Mouse (Mus musculus): ENCODE results near the gene Sirt4. TPM values are rescaled to one million over a fixed set of nuclear protein-coding genes. Genes with fewer than 3 reads are reported as not detected.
"Not testable (repeated sequence)": the region's sequence is repeated elsewhere in the genome, so short reads cannot be mapped to it uniquely, and the experiment has no call there.

The Sirt4 gene
- polyA plus RNA-seq, 1 experiment from 2014 or later, result 27.5 TPM

- 85% methylated on average over 3 of the region's 3 CpGs for WGBS
- ATAC-seq (ENCODE audit: low FRiP score, low TSS enrichment), result not testable (repeated sequence)
Measured at GRCm38 (mm10) chr5:115495618-115496017, 11.1 kb upstream of the Sirt4 start.

GRCm38 (mm10) chr5:115493441-115493840 is 8.9 kb upstream of the Sirt4 start:
- Histone ChIP-seq H3K4me3 (ENCODE audit: low read length) (no peak overlapping the region), H3K27ac (ENCODE audit: low read length) (no peak overlapping the region), H3K27me3 (ENCODE audit: insufficient read depth, low read length) (no peaks in the 10 kb centered on the region), H3K36me3 (ENCODE audit: insufficient read depth, low read length) (no peaks in the 10 kb centered on the region), H3K4me1 (ENCODE audit: insufficient read depth, low read length) (peaks cover 24% of the 10 kb centered on the region), H3K9ac (replicated peaks; ENCODE audit: low read length) (no peak overlapping the region), H3K4me2 (replicated peaks; ENCODE audit: low read depth, low read length) (no peak overlapping the region), H3K9me3 (ENCODE audit: low read length) (no peaks in the 10 kb centered on the region)
- WGBS, result 56% methylated on average over 5 of the region's 5 CpGs
- no peak for ATAC-seq (ENCODE audit: low FRiP score, low TSS enrichment)

More at GRCm38 (mm10) chr5:115495618-115496017, 11.1 kb upstream of the Sirt4 start:
- H3K9ac ChIP-seq (replicated peaks; ENCODE audit: low read length); H3K36me3 ChIP-seq (ENCODE audit: insufficient read depth, low read length); H3K9me3 ChIP-seq (ENCODE audit: low read length); H3K4me3 ChIP-seq (ENCODE audit: low read length); H3K27me3 ChIP-seq (ENCODE audit: insufficient read depth, low read length); H3K27ac ChIP-seq (ENCODE audit: low read length); H3K4me2 ChIP-seq (replicated peaks; ENCODE audit: low read depth, low read length): not testable (repeated sequence)
- H3K4me1 ChIP-seq (ENCODE audit: insufficient read depth, low read length), result peaks cover 22% of the 10 kb centered on the region

- no peaks in the 10 kb centered on the region for H3K9me3 ChIP-seq (ENCODE audit: low read length)
- no peak overlapping the region for H3K4me3 ChIP-seq (ENCODE audit: low read length)
- H3K27ac ChIP-seq (ENCODE audit: low read length), result no peak overlapping the region
- no peak overlapping the region for H3K9ac ChIP-seq (replicated peaks; ENCODE audit: low read length)
- H3K27me3 ChIP-seq (ENCODE audit: insufficient read depth, low read length), result no peaks in the 10 kb centered on the region
- H3K36me3 ChIP-seq (ENCODE audit: insufficient read depth, low read length), result no peaks in the 10 kb centered on the region
- peaks cover 25% of the 10 kb centered on the region for H3K4me1 ChIP-seq (ENCODE audit: insufficient read depth, low read length)
- H3K4me2 ChIP-seq (replicated peaks; ENCODE audit: low read depth, low read length), result no peak overlapping the region
- WGBS, result 54% methylated on average over 6 of the region's 6 CpGs
- no peak for ATAC-seq (ENCODE audit: low FRiP score, low TSS enrichment)
Measured at GRCm38 (mm10) chr5:115492711-115493335, 8.3 kb upstream of the Sirt4 start.

- ATAC-seq (ENCODE audit: low FRiP score, low TSS enrichment), result 0 out of 2 replicates have a peak, but pooled peaks have one; percentile 5
- WGBS, result 1% methylated on average over 28 of the region's 28 CpGs
Measured at GRCm38 (mm10) chr5:115491771-115492322, 7.3 kb upstream of the Sirt4 start.

GRCm38 (mm10) chr5:115491076-115491475 is 6.6 kb upstream of the Sirt4 start:
- H3K27me3 ChIP-seq (ENCODE audit: insufficient read depth, low read length), result no peaks in the 10 kb centered on the region
- H3K9me3 ChIP-seq (ENCODE audit: low read length), result no peaks in the 10 kb centered on the region
- H3K9ac ChIP-seq (replicated peaks; ENCODE audit: low read length), result no peak overlapping the region
- H3K27ac ChIP-seq (ENCODE audit: low read length), result no peak overlapping the region
- H3K4me2 ChIP-seq (replicated peaks; ENCODE audit: low read depth, low read length), result peak overlapping the region; percentile 19
- 31% methylated on average over 5 of the region's 5 CpGs for WGBS
- peaks cover 28% of the 10 kb centered on the region for H3K4me1 ChIP-seq (ENCODE audit: insufficient read depth, low read length)
- H3K4me3 ChIP-seq (ENCODE audit: low read length), result no peak overlapping the region
- ATAC-seq (ENCODE audit: low FRiP score, low TSS enrichment), result no peak
- no peaks in the 10 kb centered on the region for H3K36me3 ChIP-seq (ENCODE audit: insufficient read depth, low read length)

More at GRCm38 (mm10) chr5:115491771-115492322, 7.3 kb upstream of the Sirt4 start:
- H3K4me2 ChIP-seq (replicated peaks; ENCODE audit: low read depth, low read length), result peak overlapping the region; percentile 66
- peaks cover 25% of the 10 kb centered on the region for H3K4me1 ChIP-seq (ENCODE audit: insufficient read depth, low read length)
- H3K4me3 ChIP-seq (ENCODE audit: low read length), result peak overlapping the region; percentile 36
- H3K9me3 ChIP-seq (ENCODE audit: low read length), result no peaks in the 10 kb centered on the region
- peak overlapping the region; percentile 62 for H3K9ac ChIP-seq (replicated peaks; ENCODE audit: low read length)
- no peaks in the 10 kb centered on the region for H3K27me3 ChIP-seq (ENCODE audit: insufficient read depth, low read length)
- H3K36me3 ChIP-seq (ENCODE audit: insufficient read depth, low read length), result no peaks in the 10 kb centered on the region
- 0 out of 2 replicates have a peak overlapping the region, but pooled peaks have one; percentile 34 for H3K27ac ChIP-seq (ENCODE audit: low read length)

- H3K4me3 ChIP-seq (ENCODE audit: low read length), result no peak overlapping the region
- ATAC-seq (ENCODE audit: low FRiP score, low TSS enrichment), result no peak
- no peaks in the 10 kb centered on the region for H3K9me3 ChIP-seq (ENCODE audit: low read length)
- peak overlapping the region; percentile 35; the same call in 1 of the 2 replicates for H3K27ac ChIP-seq (ENCODE audit: low read length)
- no peak overlapping the region for H3K9ac ChIP-seq (replicated peaks; ENCODE audit: low read length)
- WGBS, result 9% methylated on average over 8 of the region's 8 CpGs
- H3K4me2 ChIP-seq (replicated peaks; ENCODE audit: low read depth, low read length), result peak overlapping the region; percentile 19
- H3K4me1 ChIP-seq (ENCODE audit: insufficient read depth, low read length), result peaks cover 32% of the 10 kb centered on the region
- no peaks in the 10 kb centered on the region for H3K27me3 ChIP-seq (ENCODE audit: insufficient read depth, low read length)
- H3K36me3 ChIP-seq (ENCODE audit: insufficient read depth, low read length), result no peaks in the 10 kb centered on the region
Measured at GRCm38 (mm10) chr5:115490638-115491000, 6.1 kb upstream of the Sirt4 start.

- under 1% methylated on average over 50 of the region's 50 CpGs for WGBS
- Histone ChIP-seq H3K9me3 (ENCODE audit: low read length) (no peaks in the 10 kb centered on the region), H3K36me3 (ENCODE audit: insufficient read depth, low read length) (no peaks in the 10 kb centered on the region), H3K27me3 (ENCODE audit: insufficient read depth, low read length) (no peaks in the 10 kb centered on the region), H3K4me2 (replicated peaks; ENCODE audit: low read depth, low read length) (peak overlapping the region; percentile 73), H3K4me3 (ENCODE audit: low read length) (peak overlapping the region; percentile 51), H3K9ac (replicated peaks; ENCODE audit: low read length) (peak overlapping the region; percentile 90), H3K27ac (ENCODE audit: low read length) (peak overlapping the region; percentile 100), H3K4me1 (ENCODE audit: insufficient read depth, low read length) (peaks cover 33% of the 10 kb centered on the region)
- peak; percentile 82 for ATAC-seq (ENCODE audit: low FRiP score, low TSS enrichment)
Measured at GRCm38 (mm10) chr5:115489699-115490637, 5.4 kb upstream of the Sirt4 start.

GRCm38 (mm10) chr5:115488841-115489698 is 4.5 kb upstream of the Sirt4 start:
- Histone ChIP-seq H3K4me1 (ENCODE audit: insufficient read depth, low read length) (peaks cover 38% of the 10 kb centered on the region), H3K9ac (replicated peaks; ENCODE audit: low read length) (peak overlapping the region; percentile 84), H3K4me2 (replicated peaks; ENCODE audit: low read depth, low read length) (peak overlapping the region; percentile 73), H3K27ac (ENCODE audit: low read length) (peak overlapping the region; percentile 100), H3K4me3 (ENCODE audit: low read length) (peak overlapping the region; percentile 51), H3K27me3 (ENCODE audit: insufficient read depth, low read length) (no peaks in the 10 kb centered on the region), H3K9me3 (ENCODE audit: low read length) (no peaks in the 10 kb centered on the region), H3K36me3 (ENCODE audit: insufficient read depth, low read length) (no peaks in the 10 kb centered on the region)
- under 1% methylated on average over 38 of the region's 39 CpGs for WGBS
- peak; percentile 68 for ATAC-seq (ENCODE audit: low FRiP score, low TSS enrichment)

GRCm38 (mm10) chr5:115487942-115488580 is 3.5 kb upstream of the Sirt4 start:
- ATAC-seq (ENCODE audit: low FRiP score, low TSS enrichment), result no peak
- H3K27ac ChIP-seq (ENCODE audit: low read length), result no peak overlapping the region
- H3K9me3 ChIP-seq (ENCODE audit: low read length), result no peaks in the 10 kb centered on the region
- WGBS, result 71% methylated on average over 9 of the region's 9 CpGs
- H3K4me2 ChIP-seq (replicated peaks; ENCODE audit: low read depth, low read length), result no peak overlapping the region
- no peaks in the 10 kb centered on the region for H3K36me3 ChIP-seq (ENCODE audit: insufficient read depth, low read length)
- peaks cover 46% of the 10 kb centered on the region for H3K4me1 ChIP-seq (ENCODE audit: insufficient read depth, low read length)
- no peak overlapping the region for H3K9ac ChIP-seq (replicated peaks; ENCODE audit: low read length)
- H3K4me3 ChIP-seq (ENCODE audit: low read length), result no peak overlapping the region
- H3K27me3 ChIP-seq (ENCODE audit: insufficient read depth, low read length), result no peaks in the 10 kb centered on the region

Measured in kidney, embryonic 16.5 days (tissue).